Mouse (Mus musculus) gastrocnemius, postnatal 10 days (tissue): ENCODE measurements around the gene Vmn1r1. TPM values are rescaled to one million over a fixed set of nuclear protein-coding genes. Genes with fewer than 3 reads are reported as not detected.

Experiments
- total RNA-seq, 2 experiments: library from RNA; stranded (reverse); gene quantifications; 2 replicates each; pipeline ENCODE4 v1.2.3; 2021

Vmn1r1 gene
- total RNA-seq, 2 experiments from 2014 or later: not detected

Other genes with a start within 250 kb of the Vmn1r1 start
- 100 to 1,000 TPM in 1 of 2 experiments, 10 to 100 TPM in 1; 98.5 to 134 TPM for gene Enah, start 144.5 kb downstream of the Vmn1r1 start, total RNA-seq
- 10 to 100 TPM; 37.9 to 41.8 TPM for gene Srp9, start 39.7 kb downstream of the Vmn1r1 start, total RNA-seq
- 10 to 100 TPM; 31.9 to 41.5 TPM for gene Degs1, start 118.3 kb upstream of the Vmn1r1 start, total RNA-seq
- 10 to 100 TPM; 16.8 to 23.5 TPM for gene Fbxo28, start 177.1 kb upstream of the Vmn1r1 start, total RNA-seq
- gene Trp53bp2, start 244.7 kb upstream of the Vmn1r1 start, total RNA-seq: 10 to 100 TPM; 14.2 to 14.5 TPM